Mouse (Mus musculus): ENCODE results near the gene Klc2.
"Not testable (repeated sequence)": the region's sequence is repeated elsewhere in the genome, so short reads cannot be mapped to it uniquely, and the experiment has no call there.

Gene Klc2

GRCm38 (mm10) chr19:5098363-5099143 is 19.8 kb downstream of the Klc2 start, which contains the start of gene Cnih2:
Gene Cnih2 (minus strand): TSS chr19:5098521.
- DNase-seq = peak; percentile 81

DNA sequence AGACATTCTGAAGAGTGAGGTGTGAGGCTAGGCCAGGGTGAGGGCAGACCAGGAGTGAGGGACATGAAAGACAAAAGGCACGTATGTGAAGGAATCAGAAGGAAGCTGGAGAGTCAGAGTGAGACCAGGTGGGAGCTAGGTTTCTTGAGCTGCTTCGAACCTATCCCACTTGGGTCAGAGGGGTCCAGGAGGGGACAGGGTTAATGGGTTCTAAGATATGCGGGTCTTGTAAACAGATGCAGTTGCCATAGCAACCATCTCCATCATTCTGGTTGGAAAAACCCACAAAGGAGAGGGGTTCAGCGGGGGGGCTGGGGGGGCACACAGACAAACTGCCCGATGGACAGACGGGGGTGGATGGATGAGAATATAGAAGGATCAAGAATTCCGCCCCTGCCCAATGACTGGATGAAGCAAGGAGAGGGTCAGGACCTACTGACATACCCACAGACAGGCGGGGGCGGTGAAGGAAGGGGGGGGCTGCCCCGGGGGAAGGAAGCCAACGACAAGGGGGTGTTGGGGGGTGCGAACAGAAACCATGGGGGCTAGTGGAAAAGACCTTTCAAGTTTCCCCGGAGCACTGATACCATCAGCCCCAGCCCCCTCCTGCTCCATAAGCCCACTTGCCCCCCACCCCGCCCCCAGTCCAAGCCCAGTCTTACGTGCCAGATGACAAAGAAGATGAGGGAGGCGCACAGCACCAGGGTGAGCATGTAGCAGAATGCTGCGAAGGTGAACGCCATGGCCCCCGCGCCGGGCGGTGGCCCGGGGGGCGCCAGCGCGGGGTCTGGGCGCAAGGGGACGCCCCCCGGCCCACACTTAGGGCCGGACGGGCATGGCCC is 20.6 kb downstream of the Klc2 start:
- DNase-seq = peak; percentile 21

GRCm38 (mm10) chr19:5095887-5096474 is 22.4 kb downstream of the Klc2 start:
- DNase-seq = peak; percentile 21

- DNase-seq = no peak
These were observed 23.5 kb downstream of the Klc2 start for GRCm38 (mm10) chr19:5094746-5095417.

DNA sequence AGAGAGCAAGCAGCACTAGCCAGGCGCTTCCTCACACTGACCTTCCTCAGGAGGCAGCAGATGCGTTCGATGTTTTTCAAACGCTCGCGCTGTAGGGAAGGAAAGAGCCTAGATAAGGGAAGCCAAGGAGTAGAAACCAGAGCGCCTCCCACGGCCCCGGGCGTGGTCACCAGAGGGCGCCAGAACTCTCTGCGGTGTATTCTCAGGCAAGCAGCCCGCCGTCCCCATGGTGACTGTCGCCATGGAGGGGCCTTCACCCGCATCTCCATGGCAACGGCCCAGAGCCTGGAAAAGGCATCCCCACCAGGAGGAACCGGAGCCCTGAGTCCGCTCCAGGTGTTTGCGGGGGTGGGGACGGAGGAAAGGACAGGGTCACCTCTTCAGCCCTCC is 24.1 kb downstream of the Klc2 start:
- peak; percentile 97 for DNase-seq

GRCm38 (mm10) chr19:5093481-5094242 is 24.7 kb downstream of the Klc2 start:
- peak; percentile 27 for DNase-seq

GRCm38 (mm10) chr19:5092083-5092482 is 26.3 kb downstream of the Klc2 start:
- peak; percentile 14 for DNase-seq

DNA sequence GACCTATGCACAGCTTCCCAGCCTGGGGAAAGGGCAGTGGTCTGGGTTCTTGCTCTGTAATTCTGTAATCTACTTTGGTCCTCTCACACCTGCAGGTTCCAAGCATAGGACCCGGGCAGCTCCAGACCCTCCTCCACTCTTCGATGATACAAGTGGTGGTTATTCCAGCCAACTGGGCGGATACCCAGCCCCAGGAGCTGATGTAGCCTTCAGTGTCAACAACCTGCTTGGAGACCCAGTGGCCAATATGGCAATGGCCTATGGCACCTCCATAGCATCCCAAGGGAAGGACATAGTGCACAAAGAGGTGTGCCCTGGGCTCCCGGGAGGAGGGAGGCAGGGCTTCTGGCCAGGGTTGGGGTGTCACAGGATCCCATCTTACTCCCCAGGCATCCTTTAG is 29.0 kb downstream of the Klc2 start:
- peak; percentile 7 for DNase-seq

DNA sequence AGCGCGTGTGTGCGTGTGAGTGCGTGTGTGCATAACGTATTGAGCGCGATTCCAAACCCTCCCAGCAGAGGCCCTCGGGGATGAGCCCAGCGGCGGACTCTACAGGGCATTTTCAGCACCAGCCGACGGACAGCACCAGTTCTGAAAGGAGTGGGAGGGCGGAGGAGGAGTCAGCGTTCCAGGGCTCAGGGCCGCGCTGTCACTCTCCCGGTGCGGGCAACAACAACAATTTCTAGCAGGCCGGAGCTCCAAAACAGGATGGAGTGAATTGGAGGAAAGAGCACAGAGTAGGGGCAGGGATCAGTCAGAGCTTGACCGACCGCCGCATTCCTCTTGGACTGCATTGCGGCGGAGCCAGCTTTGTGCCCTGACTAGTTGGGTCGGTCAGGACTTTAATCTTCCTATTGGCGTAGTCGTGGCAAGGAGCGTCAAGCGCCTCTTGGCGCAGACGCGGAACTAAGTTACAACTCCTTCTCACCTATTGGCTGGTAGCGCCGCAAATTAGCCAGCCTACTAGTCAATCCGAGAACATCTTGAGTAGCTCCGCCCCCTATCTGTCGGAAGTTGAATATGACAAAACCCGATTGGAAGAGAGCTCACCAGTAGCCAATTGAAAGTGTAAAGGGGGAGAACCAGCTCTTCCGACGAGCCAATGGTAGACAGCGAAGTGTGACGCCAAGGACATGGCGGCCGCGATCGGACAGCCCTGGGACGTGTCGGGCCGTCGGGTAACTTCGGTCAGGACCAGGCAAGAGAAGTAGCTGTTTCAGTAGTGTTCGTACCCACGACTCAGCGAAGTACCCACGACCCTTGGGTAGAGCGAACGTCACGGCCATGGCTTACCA is 30.3 kb downstream of the Klc2 start, which contains the start of gene Yif1a:
TSS of gene Yif1a (plus strand) at position 655 of the 845 bp plus-strand sequence.
- DNase-seq = peak; percentile 97

- DNase-seq = not testable (repeated sequence)
These were observed 31.8 kb downstream of the Klc2 start for GRCm38 (mm10) chr19:5086533-5086932.

DNA sequence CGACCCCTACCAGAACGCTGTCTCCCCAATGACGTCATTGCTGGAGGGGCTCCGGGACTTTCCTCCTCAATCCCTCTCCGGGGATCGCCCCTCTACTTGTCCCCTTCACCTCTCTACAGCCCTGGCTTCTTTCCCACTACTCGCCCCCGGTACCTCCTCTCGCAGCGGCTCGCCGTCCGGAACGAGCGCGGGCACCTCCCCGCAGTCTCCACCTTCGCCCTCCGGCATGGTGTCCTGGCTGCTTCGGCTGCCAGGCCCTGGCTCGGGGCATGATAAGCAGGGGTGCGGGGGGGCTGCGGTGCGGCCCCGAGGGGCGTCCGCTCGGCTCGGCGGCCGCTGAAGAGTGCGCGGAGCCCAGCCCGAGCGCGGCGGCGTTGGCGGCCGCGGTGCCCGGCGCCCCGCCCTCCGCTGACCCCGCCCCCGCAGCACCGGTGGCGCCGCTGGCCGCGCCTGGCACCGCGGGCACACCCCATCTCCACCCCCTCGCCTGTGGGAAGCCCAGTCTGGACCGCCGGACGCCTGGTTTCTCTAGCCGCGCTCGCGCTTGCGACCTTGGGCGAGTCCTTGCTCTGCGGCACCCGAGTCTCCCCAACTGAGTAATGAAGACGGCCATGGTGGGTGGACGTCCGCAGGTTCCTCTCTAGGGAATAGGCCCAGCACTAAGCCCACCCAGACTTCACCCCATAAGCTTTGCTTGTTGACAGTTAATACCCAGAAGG is 33.1 kb downstream of the Klc2 start, which contains the start of gene Tmem151a:
TSS of gene Tmem151a (minus strand) at position 387 of the 719 bp plus-strand sequence.
- peak; percentile 60 for DNase-seq

- DNase-seq = no peak
These were observed 33.6 kb downstream of the Klc2 start for GRCm38 (mm10) chr19:5084834-5085144.

GRCm38 (mm10) chr19:5083961-5084833 is 34.2 kb downstream of the Klc2 start:
- DNase-seq = no peak

- no peak for DNase-seq
These were observed 35.8 kb downstream of the Klc2 start for GRCm38 (mm10) chr19:5082596-5082995.

- no peak for DNase-seq
These were observed 36.4 kb downstream of the Klc2 start for GRCm38 (mm10) chr19:5082005-5082404.

DNA sequence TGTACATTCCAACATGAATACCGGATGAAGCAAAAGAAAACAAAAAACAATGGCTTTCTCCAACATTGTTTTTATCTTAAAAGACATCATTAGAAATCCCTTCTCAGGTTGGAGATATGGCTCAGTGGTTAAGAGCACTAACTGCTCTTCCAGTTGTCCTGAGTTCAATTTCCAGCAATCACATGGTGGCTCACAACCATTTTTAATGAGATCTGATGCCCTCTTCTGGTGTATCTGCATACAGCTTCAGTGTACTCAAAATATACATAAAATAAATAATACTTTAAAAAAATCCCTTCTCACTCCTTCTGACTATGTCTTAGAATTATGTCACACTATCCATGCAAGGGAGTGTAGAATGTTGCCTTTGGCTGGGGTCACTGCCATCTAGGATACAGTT is 39.1 kb downstream of the Klc2 start:
- DNase-seq = no peak

GRCm38 (mm10) chr19:5073518-5073917 is 44.8 kb downstream of the Klc2 start:
- DNase-seq = no peak

GRCm38 (mm10) chr19:5073028-5073427 is 45.3 kb downstream of the Klc2 start:
- peak; percentile 84 for DNase-seq

DNA sequence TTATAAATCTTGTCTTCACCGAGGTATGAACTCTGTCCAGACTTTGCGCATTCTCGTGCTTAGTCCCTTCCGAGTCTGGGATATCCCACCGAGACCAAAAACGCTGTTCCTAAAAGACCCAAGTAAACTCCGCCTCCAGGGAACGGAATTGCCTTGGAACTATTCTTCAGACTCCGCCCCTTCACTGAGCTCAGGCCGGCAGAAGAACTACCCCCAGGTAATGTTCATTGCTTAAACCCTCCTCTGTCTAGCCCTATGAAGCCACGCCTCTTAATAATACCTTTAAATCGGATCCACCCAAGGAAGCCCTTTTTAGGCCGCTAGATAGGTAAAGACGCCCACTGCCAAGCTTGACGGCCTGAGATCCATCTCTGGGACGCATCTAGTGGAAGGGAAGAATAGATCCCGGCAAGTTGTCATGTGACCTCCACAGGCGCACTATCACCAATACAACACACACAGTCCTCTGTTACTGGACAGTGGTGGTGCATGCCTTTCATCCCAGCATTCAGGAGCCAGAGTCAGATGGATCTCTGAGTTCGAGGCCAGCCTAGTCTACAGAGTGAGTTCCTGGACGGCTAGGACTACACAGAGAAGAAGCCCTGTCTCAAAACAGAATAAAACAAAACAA is 45.9 kb downstream of the Klc2 start:
- peak; percentile 57 for DNase-seq

Data from kidney, postnatal 10 days (tissue).